Mouse (Mus musculus) lung, postnatal 4 days (tissue): ENCODE results near the gene Wdr38.
A peak's percentile ranks its signal among the peaks of the same experiment; 100 is the strongest.

Source experiments
- DNase-seq, 2 experiments: peaks; one replicate each; pipeline ENCODE4 v3.0.0; 2021

Gene Wdr38

GRCm38 (mm10) chr2:38997386-38998374 lies at the start of gene Wdr38:
Gene Wdr38 (plus strand): TSS chr2:38997476.
- peak; percentile 89 to 90 for DNase-seq

GRCm38 (mm10) chr2:38947566-38947965 lies 49.7 kb upstream of the Wdr38 start:
- peak; percentile 74 to 91 for DNase-seq

GRCm38 (mm10) chr2:38950281-38950719 lies 47.0 kb upstream of the Wdr38 start:
- peak; percentile 91 to 96 for DNase-seq

GRCm38 (mm10) chr2:38953152-38953883 lies 44.0 kb upstream of the Wdr38 start:
- DNase-seq = peak in 1 of 2 experiments; percentile 47

- DNase-seq = no peak
Measured at GRCm38 (mm10) chr2:38956062-38956461, 41.2 kb upstream of the Wdr38 start.

- no peak for DNase-seq
Measured at GRCm38 (mm10) chr2:38957671-38958223, 39.5 kb upstream of the Wdr38 start.

- no peak for DNase-seq
Measured at GRCm38 (mm10) chr2:38964198-38964597, 33.1 kb upstream of the Wdr38 start.

- no peak for DNase-seq
Measured at GRCm38 (mm10) chr2:38969650-38970049, 27.6 kb upstream of the Wdr38 start.

GRCm38 (mm10) chr2:38970057-38970456 lies 27.2 kb upstream of the Wdr38 start:
- DNase-seq = no peak

GRCm38 (mm10) chr2:38973223-38973622 lies 24.1 kb upstream of the Wdr38 start:
- DNase-seq = no peak

- peak; percentile 50 to 54 for DNase-seq
Measured at GRCm38 (mm10) chr2:38973701-38974100, 23.6 kb upstream of the Wdr38 start.

- DNase-seq = no peak
Measured at GRCm38 (mm10) chr2:38974171-38974570, 23.1 kb upstream of the Wdr38 start.

GRCm38 (mm10) chr2:38975181-38975580 lies 22.1 kb upstream of the Wdr38 start:
- DNase-seq = no peak

GRCm38 (mm10) chr2:38975941-38976805 lies 21.1 kb upstream of the Wdr38 start:
- DNase-seq = no peak

GRCm38 (mm10) chr2:38977837-38978236 lies 19.4 kb upstream of the Wdr38 start:
- no peak for DNase-seq

- DNase-seq = no peak
Measured at GRCm38 (mm10) chr2:38983456-38983855, 13.8 kb upstream of the Wdr38 start.

GRCm38 (mm10) chr2:38986580-38986979 lies 10.7 kb upstream of the Wdr38 start:
- peak; percentile 51 to 64 for DNase-seq

GRCm38 (mm10) chr2:38987371-38987770 lies 9.9 kb upstream of the Wdr38 start:
- DNase-seq = no peak

GRCm38 (mm10) chr2:38987803-38988510 lies 9.3 kb upstream of the Wdr38 start:
- no peak for DNase-seq

GRCm38 (mm10) chr2:38988929-38989328 lies 8.3 kb upstream of the Wdr38 start:
- no peak for DNase-seq

- DNase-seq = no peak
Measured at GRCm38 (mm10) chr2:38992004-38992403, 5.3 kb upstream of the Wdr38 start.

GRCm38 (mm10) chr2:38992452-38992851 lies 4.8 kb upstream of the Wdr38 start:
- no peak for DNase-seq
